Mouse (Mus musculus): ENCODE measurements around the gene Mthfr. TPM values are rescaled to one million over a fixed set of nuclear protein-coding genes. Genes with fewer than 3 reads are reported as not detected.

Gene Mthfr
- total RNA-seq, 1 experiment from 2014 or later = 5.9 TPM

GRCm38 (mm10) chr4:148085131-148085906, 46.4 kb downstream of the Mthfr start:
- ATAC-seq (replicated peaks; ENCODE audit: low read depth, poor library complexity, severe bottlenecking) = no peak

- no peak for ATAC-seq (replicated peaks; ENCODE audit: low read depth, poor library complexity, severe bottlenecking)
Measured at GRCm38 (mm10) chr4:148085907-148086305, 47.0 kb downstream of the Mthfr start.

GRCm38 (mm10) chr4:148087091-148087906, 48.4 kb downstream of the Mthfr start:
- ATAC-seq (replicated peaks; ENCODE audit: low read depth, poor library complexity, severe bottlenecking) = no peak

- peak; percentile 81 for ATAC-seq (replicated peaks; ENCODE audit: low read depth, poor library complexity, severe bottlenecking)
Measured at GRCm38 (mm10) chr4:148087907-148088527, 49.1 kb downstream of the Mthfr start, which contains the start of gene Agtrap. Agtrap (minus strand) TSS chr4:148088031.

- no peak for ATAC-seq (replicated peaks; ENCODE audit: low read depth, poor library complexity, severe bottlenecking)
Measured at GRCm38 (mm10) chr4:148089166-148089565, 50.3 kb downstream of the Mthfr start.

GRCm38 (mm10) chr4:148091181-148091580, 52.3 kb downstream of the Mthfr start:
- no peak for ATAC-seq (replicated peaks; ENCODE audit: low read depth, poor library complexity, severe bottlenecking)

- no peak for ATAC-seq (replicated peaks; ENCODE audit: low read depth, poor library complexity, severe bottlenecking)
Measured at GRCm38 (mm10) chr4:148092551-148093271, 53.8 kb downstream of the Mthfr start.

GRCm38 (mm10) chr4:148094161-148094560, 55.3 kb downstream of the Mthfr start:
- no peak for ATAC-seq (replicated peaks; ENCODE audit: low read depth, poor library complexity, severe bottlenecking)

GRCm38 (mm10) chr4:148095081-148095480, 56.2 kb downstream of the Mthfr start:
- no peak for ATAC-seq (replicated peaks; ENCODE audit: low read depth, poor library complexity, severe bottlenecking)

- no peak for ATAC-seq (replicated peaks; ENCODE audit: low read depth, poor library complexity, severe bottlenecking)
Measured at GRCm38 (mm10) chr4:148097936-148098335, 59.1 kb downstream of the Mthfr start.

GRCm38 (mm10) chr4:148098666-148099065, 59.8 kb downstream of the Mthfr start:
- ATAC-seq (replicated peaks; ENCODE audit: low read depth, poor library complexity, severe bottlenecking) = no peak

GRCm38 (mm10) chr4:148101801-148102527, 63.1 kb downstream of the Mthfr start:
- peak; percentile 96 for ATAC-seq (replicated peaks; ENCODE audit: low read depth, poor library complexity, severe bottlenecking)

GRCm38 (mm10) chr4:148104146-148104545, 65.3 kb downstream of the Mthfr start:
- no peak for ATAC-seq (replicated peaks; ENCODE audit: low read depth, poor library complexity, severe bottlenecking)

- no peak for ATAC-seq (replicated peaks; ENCODE audit: low read depth, poor library complexity, severe bottlenecking)
Measured at GRCm38 (mm10) chr4:148107621-148108291, 68.9 kb downstream of the Mthfr start.

- peak; percentile 58 for ATAC-seq (replicated peaks; ENCODE audit: low read depth, poor library complexity, severe bottlenecking)
Measured at GRCm38 (mm10) chr4:148108565-148109100, 69.8 kb downstream of the Mthfr start.

Measured in common myeloid progenitor, adult 5-6 weeks (primary cell).